Mouse (Mus musculus) olfactory bulb, adult 2 months (tissue): ENCODE measurements around the gene Krtap5-5.

Experiments used
- CTCF ChIP-seq: fragments of 200-500 bp; IDR thresholded peaks from 2 replicates; pipeline ENCODE4 v1.5.1; 2012; ENCODE audit warnings: low read depth, mild to moderate bottlenecking, low read length, moderate library complexity; ENCODE audit not compliant: insufficient read depth
- POLR2A ChIP-seq: fragments of 200-500 bp; IDR thresholded peaks from 2 replicates; pipeline ENCODE4 v1.6.1; 2012; ENCODE audit warnings: mild to moderate bottlenecking, low read depth, low read length, moderate library complexity; ENCODE audit not compliant: insufficient read depth

GRCm38 (mm10) chr7:142255517-142255916 is 25.7 kb upstream of the Krtap5-5 start:
- TF ChIP-seq CTCF (peak; percentile 34; the same call in 1 of the 2 replicates), POLR2A (no peak)
